Mouse (Mus musculus): ENCODE measurements around the gene Fam171a1. TPM values are rescaled to one million over a fixed set of nuclear protein-coding genes. Genes with fewer than 3 reads are reported as not detected.

Fam171a1 gene
- total RNA-seq, 2 experiments from 2014 or later = 12.0 to 13.2 TPM

DNA sequence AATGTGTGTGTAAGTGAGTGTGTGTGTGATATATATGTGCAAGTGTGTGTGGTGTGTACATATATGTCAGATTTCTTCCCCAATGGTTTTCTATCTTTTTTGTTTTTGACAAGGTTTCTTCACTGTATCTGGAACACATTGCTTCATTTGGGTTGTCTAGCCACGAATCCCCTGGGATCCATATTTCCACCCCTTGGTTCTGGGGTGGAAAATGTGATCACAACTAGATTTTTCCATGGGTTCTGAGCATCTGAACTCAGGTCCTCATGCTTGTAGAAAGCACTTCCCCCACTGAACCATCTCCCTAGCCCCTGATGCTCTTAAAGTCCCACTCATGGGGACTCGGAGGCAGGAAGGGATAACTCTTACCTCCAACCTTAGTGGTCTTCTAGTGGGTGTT lies 159.3 kb downstream of the Fam171a1 start:
- no peak for DNase-seq

DNA sequence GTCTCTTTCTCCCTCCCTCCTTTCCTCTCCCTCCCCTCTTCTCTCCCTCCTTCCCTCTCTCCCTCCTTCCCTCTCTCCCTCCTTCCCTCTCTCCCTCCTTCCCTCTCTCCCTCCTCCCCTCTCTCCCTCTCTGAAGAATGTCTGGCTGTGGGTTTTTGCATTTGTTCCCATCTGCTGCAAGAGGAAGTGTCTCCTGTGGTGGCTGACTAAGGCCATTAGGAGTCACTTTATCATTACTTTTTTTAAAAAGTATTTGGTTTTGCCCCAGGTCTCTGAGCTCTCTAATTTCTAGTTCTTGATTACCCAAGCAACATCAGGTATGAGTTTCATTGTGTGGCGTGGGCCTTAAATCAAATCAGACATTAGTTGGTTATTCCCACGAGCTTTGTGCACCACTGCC lies 162.1 kb downstream of the Fam171a1 start:
- no peak for DNase-seq

Small RNAs within 50 kb of the gene (microRNA-seq; reads per million reads assigned to microRNA genes)
- 0 reads per million in 2 experiments for gene Gm27306

Other genes with a start within 250 kb of the Fam171a1 start
- gene Nmt2, start 170.0 kb downstream of the Fam171a1 start, total RNA-seq (2021) = 1 to 10 TPM; 8.5 to 9.1 TPM
- gene Rpp38, start 218.4 kb downstream of the Fam171a1 start, total RNA-seq (2021) = 1 to 10 TPM; 5.0 to 5.5 TPM
- 1 to 10 TPM; 1.4 to 1.8 TPM for gene Acbd7, start 221.9 kb downstream of the Fam171a1 start, total RNA-seq (2021)

All from heart, adult 18-20 months (tissue).